22 mouse cellular contexts compared by ENCODE assay signal in the genomic region with DNA sequence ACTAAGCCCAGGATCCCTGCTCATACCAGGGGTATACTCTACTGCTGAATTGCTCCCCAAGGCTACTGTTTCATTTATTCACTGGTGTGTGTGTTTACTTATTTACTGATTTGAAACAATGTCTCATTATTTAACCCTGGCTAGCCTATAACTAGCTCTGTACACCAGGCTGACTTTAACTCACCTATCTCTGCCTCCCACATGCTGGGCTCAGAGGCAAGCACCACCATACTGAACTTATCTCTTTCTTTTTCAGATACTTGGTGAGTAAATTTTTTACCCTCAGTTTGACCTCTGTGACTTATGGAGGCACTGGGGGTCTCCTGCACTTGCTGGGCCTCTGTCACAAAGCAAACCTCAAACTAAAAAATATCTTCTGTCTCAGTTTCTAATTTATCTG.
"Had no signal": no experiment of that assay in that cellular context is flagged by ENCODE, and none has a peak within 500 bp of the region (broad histone marks: within the 10 kb centered on the region; RNA-seq: fewer than 3 reads in every experiment).

No protein-coding gene starts in this region.

- H3K27me3 ChIP-seq: limb, embryonic 13.5 days; liver, embryonic 15.5 days; midbrain, embryonic 12.5 days; midbrain, embryonic 15.5 days; neural tube, embryonic 12.5 days; neural tube, embryonic 15.5 days had no signal

- H3K36me3 ChIP-seq: limb, embryonic 10.5 days; limb, embryonic 13.5 days; liver, embryonic 15.5 days had no signal

- H3K4me1 ChIP-seq: limb, embryonic 13.5 days; liver, embryonic 15.5 days; midbrain, embryonic 12.5 days; midbrain, embryonic 15.5 days; neural tube, embryonic 12.5 days; neural tube, embryonic 15.5 days had no signal

- DNase-seq: kidney, adult 2 months; kidney, postnatal 25 days; layer of hippocampus, adult 9-11 months; lung, embryonic 14.5 days; lung, postnatal 10 days; lung, postnatal 36 days; right cerebral cortex, adult 18-20 months; right cerebral cortex, postnatal 14 days; right cerebral cortex, postnatal 4 days; thymus, adult 2 months; thymus, postnatal 14 days; thymus, postnatal 4 days had no signal

- H3K9me3 ChIP-seq: limb, embryonic 10.5 days; liver, embryonic 15.5 days; midbrain, embryonic 15.5 days; neural tube, embryonic 12.5 days had no signal

- H3K9ac ChIP-seq: limb, embryonic 13.5 days; liver, embryonic 15.5 days; lung, embryonic 14.5 days; midbrain, embryonic 12.5 days; midbrain, embryonic 15.5 days; neural tube, embryonic 12.5 days; neural tube, embryonic 15.5 days had no signal

- H3K4me2 ChIP-seq: limb, embryonic 13.5 days; liver, embryonic 15.5 days; lung, embryonic 14.5 days; midbrain, embryonic 12.5 days; midbrain, embryonic 15.5 days; neural tube, embryonic 12.5 days; neural tube, embryonic 15.5 days had no signal

- H3K27ac ChIP-seq: kidney, postnatal 0 days; layer of hippocampus, adult 2 months; limb, embryonic 10.5 days; limb, embryonic 13.5 days; liver, embryonic 15.5 days; midbrain, embryonic 12.5 days; midbrain, embryonic 15.5 days; neural tube, embryonic 12.5 days; neural tube, embryonic 15.5 days; stomach, postnatal 0 days had no signal

- ATAC-seq: midbrain, embryonic 15.5 days had no signal

- H3K4me3 ChIP-seq: layer of hippocampus, adult 2 months; limb, embryonic 10.5 days; limb, embryonic 13.5 days; liver, embryonic 15.5 days; midbrain, embryonic 12.5 days; midbrain, embryonic 15.5 days; neural tube, embryonic 12.5 days; neural tube, embryonic 15.5 days had no signal
